In genomic region chr17:42029452-42029851, GRCm38 (mm10) we compare ENCODE assay signal across 24 mouse cellular contexts.
DNase-seq lines count a peak whose midpoint lies in the region; ATAC-seq and TF ChIP-seq lines count a peak whose summit lies in the region.
"Had no signal": no experiment of that assay in that cellular context is flagged by ENCODE, and none has a peak within 500 bp of the region (broad histone marks: within the 10 kb centered on the region; RNA-seq: fewer than 3 reads in every experiment).

No protein-coding gene starts in this region.

- WGBS in hindbrain, embryonic 16.5 days, result 57% methylated on average over 3 of the region's 3 CpGs
- WGBS in hindbrain, embryonic 10.5 days, result 67% methylated on average over 3 of the region's 3 CpGs
- WGBS in intestine, postnatal 0 days, result 78% methylated on average over 3 of the region's 3 CpGs

- no peak overlapping the region for H3K4me2 ChIP-seq in hindbrain, embryonic 16.5 days (ENCODE audit: low read length)
- H3K4me2 ChIP-seq in intestine, postnatal 0 days (replicated peaks; ENCODE audit: low read depth), result no peak overlapping the region
- H3K4me2 ChIP-seq: lung, embryonic 15.5 days; midbrain, embryonic 12.5 days; stomach, embryonic 15.5 days had no signal

- no peak for TF ChIP-seq CTCF in intestine, postnatal 0 days (IDR thresholded peaks at IDR 0.05; ENCODE audit: low read depth)

- no peak overlapping the region for H3K27ac ChIP-seq in hindbrain, embryonic 16.5 days (ENCODE audit: low read depth, low read length)
- no peak overlapping the region for H3K27ac ChIP-seq in hindbrain, embryonic 10.5 days
- H3K27ac ChIP-seq in intestine, postnatal 0 days (ENCODE audit: low read depth, low read length), result no peak overlapping the region
- H3K27ac ChIP-seq: heart, adult 2 months; left cerebral cortex, adult 2 months; liver, embryonic 14.5 days; lung, embryonic 15.5 days; midbrain, embryonic 12.5 days; stomach, embryonic 15.5 days had no signal

- peak; percentile 46 to 67 for DNase-seq in cerebellum, postnatal 14 days
- no peak for DNase-seq in cerebellum, adult 11-12 months
- DNase-seq in hindbrain, embryonic 10.5 days (ENCODE audit: low spot score), result no peak
- DNase-seq in retina, embryonic 14.5 days (ENCODE audit: low spot score), result peak; percentile 2
- no peak for DNase-seq in retina, postnatal 1 day
- DNase-seq: adrenal gland, postnatal 25 days; cerebellum, postnatal 36 days; gastrocnemius, postnatal 25 days; heart, adult 2 months; heart, postnatal 36 days; kidney, adult 9 months; kidney, postnatal 36 days; lung, postnatal 4 days; thymus, adult 18-20 months; thymus, postnatal 4 days had no signal

- peak; percentile 74; the same call in 1 of the 2 replicates for ATAC-seq in hindbrain, embryonic 16.5 days
- no peak for ATAC-seq in intestine, postnatal 0 days
- ATAC-seq: forebrain, embryonic 16.5 days; inflammation-experienced regulatory T-cells, adult 6 months had no signal

- H3K9ac ChIP-seq in hindbrain, embryonic 16.5 days (ENCODE audit: low read depth, low read length), result no peak overlapping the region
- H3K9ac ChIP-seq in intestine, postnatal 0 days (ENCODE audit: low read depth, low read length), result no peak overlapping the region
- H3K9ac ChIP-seq: liver, embryonic 14.5 days; lung, embryonic 15.5 days; midbrain, embryonic 12.5 days; stomach, embryonic 15.5 days had no signal

- no peaks in the 10 kb centered on the region for H3K27me3 ChIP-seq in hindbrain, embryonic 16.5 days (replicated peaks; ENCODE audit: control insufficient read depth, insufficient read depth, low read length)
- no peaks in the 10 kb centered on the region for H3K27me3 ChIP-seq in hindbrain, embryonic 10.5 days (ENCODE audit: insufficient read depth, poor library complexity, severe bottlenecking)
- no peaks in the 10 kb centered on the region for H3K27me3 ChIP-seq in intestine, postnatal 0 days (replicated peaks; ENCODE audit: control insufficient read depth, insufficient read depth, low read length)
- H3K27me3 ChIP-seq: lung, embryonic 15.5 days; midbrain, embryonic 12.5 days; stomach, embryonic 15.5 days had no signal

- H3K4me3 ChIP-seq in hindbrain, embryonic 16.5 days (ENCODE audit: low read length), result no peak overlapping the region
- H3K4me3 ChIP-seq in hindbrain, embryonic 10.5 days, result no peak overlapping the region
- no peak overlapping the region for H3K4me3 ChIP-seq in intestine, postnatal 0 days (ENCODE audit: low read depth, low read length)
- H3K4me3 ChIP-seq: heart, adult 2 months; left cerebral cortex, adult 2 months; lung, embryonic 15.5 days; midbrain, embryonic 12.5 days; stomach, embryonic 15.5 days had no signal

- H3K4me1 ChIP-seq in hindbrain, embryonic 16.5 days (ENCODE audit: control insufficient read depth, insufficient read depth, low read depth, low read length), result no peaks in the 10 kb centered on the region
- H3K4me1 ChIP-seq in hindbrain, embryonic 10.5 days (replicated peaks), result peaks cover 3% of the 10 kb centered on the region; the same call in 1 of the 2 replicates
- no peaks in the 10 kb centered on the region for H3K4me1 ChIP-seq in intestine, postnatal 0 days (replicated peaks; ENCODE audit: control insufficient read depth, insufficient read depth, low read length)
- H3K4me1 ChIP-seq: lung, embryonic 15.5 days; midbrain, embryonic 12.5 days; stomach, embryonic 15.5 days had no signal

- no peaks in the 10 kb centered on the region for H3K9me3 ChIP-seq in hindbrain, embryonic 16.5 days (ENCODE audit: control insufficient read depth, low read length)
- no peaks in the 10 kb centered on the region for H3K9me3 ChIP-seq in hindbrain, embryonic 10.5 days
- no peaks in the 10 kb centered on the region for H3K9me3 ChIP-seq in intestine, postnatal 0 days (ENCODE audit: control insufficient read depth)
- H3K9me3 ChIP-seq: lung, embryonic 15.5 days; midbrain, embryonic 12.5 days; stomach, embryonic 15.5 days had no signal

- no peaks in the 10 kb centered on the region for H3K36me3 ChIP-seq in hindbrain, embryonic 16.5 days (ENCODE audit: control insufficient read depth, insufficient read depth, low read length)
- H3K36me3 ChIP-seq in hindbrain, embryonic 10.5 days, result no peaks in the 10 kb centered on the region
- H3K36me3 ChIP-seq in intestine, postnatal 0 days (ENCODE audit: control insufficient read depth, insufficient read depth), result no peaks in the 10 kb centered on the region
- H3K36me3 ChIP-seq: lung, embryonic 15.5 days; midbrain, embryonic 12.5 days; stomach, embryonic 15.5 days had no signal

Comparison
In these comparisons a context has a peak if more than half of its experiments do, and no peak if none do; other contexts are left out.
1. DNase-seq: peak in cerebellum, postnatal 14 days (2 of 2) and retina, embryonic 14.5 days (single experiment); none in cerebellum, adult 11-12 months (single experiment), hindbrain, embryonic 10.5 days (single experiment) and retina, postnatal 1 day (single experiment).